Mouse (Mus musculus): ENCODE results near the gene Traf2.

DNA sequence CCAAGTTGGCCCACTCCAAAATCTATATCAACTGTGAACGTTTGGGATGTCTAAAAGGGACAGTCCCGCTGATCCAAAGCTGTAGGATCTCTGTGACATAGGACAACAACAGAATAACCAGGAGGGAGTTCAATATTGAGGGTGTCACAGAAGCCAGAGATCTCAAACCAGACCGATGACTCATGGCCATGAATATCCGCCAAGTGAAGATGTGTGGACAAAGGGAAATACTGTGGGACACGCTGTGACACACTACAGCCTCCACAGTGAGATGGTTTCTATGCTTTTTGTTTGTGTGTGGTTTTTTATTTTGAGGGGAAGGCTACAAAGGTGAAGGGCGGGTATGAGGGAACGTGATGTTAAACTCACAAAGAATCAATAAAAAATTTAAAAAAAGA, 58.1 kb downstream of the Traf2 start:
- TF ChIP-seq CTCF (IDR thresholded peaks at IDR 0.05; ENCODE audit: insufficient read depth, low read length) (no peak), POLR2A (IDR thresholded peaks at IDR 0.05; ENCODE audit: borderline replicate concordance, extremely low read depth, low read depth, low read length) (no peak)
